Mouse (Mus musculus) mouse trophoblast stem cell (cell line): ENCODE data around the gene Ntsr2.

Experiments
- in situ Hi-C, 2 experiments: fragments of 300-500 bp; cut with MseI, MboI; formaldehyde crosslinking; loops; 2 replicates in 1 of 2; 3 replicates in 1 of 2; pipeline ENCODE4 v1.15.1; 2025

Ntsr2 gene

GRCm38 (mm10) chr12:16653332-16654093 lies at the start of gene Ntsr2:
Gene Ntsr2 (plus strand): TSS chr12:16653382.
- in situ Hi-C loops, result no loop called here

- in situ Hi-C loops, result no loop called here
Measured at GRCm38 (mm10) chr12:16605624-16606023, 47.6 kb upstream of the Ntsr2 start.

GRCm38 (mm10) chr12:16610936-16611335 lies 42.2 kb upstream of the Ntsr2 start, which contains the start of gene Lpin1:
Gene Lpin1 (minus strand): TSS chr12:16610966.
- in situ Hi-C loops, result no loop called here

- in situ Hi-C loops, result no loop called here
Measured at GRCm38 (mm10) chr12:16614556-16614955, 38.6 kb upstream of the Ntsr2 start.

- in situ Hi-C loops, result no loop called here
Measured at GRCm38 (mm10) chr12:16615738-16616137, 37.4 kb upstream of the Ntsr2 start.

- in situ Hi-C loops, result no loop called here
Measured at GRCm38 (mm10) chr12:16618512-16619274, 34.5 kb upstream of the Ntsr2 start.

- in situ Hi-C loops, result no loop called here
Measured at GRCm38 (mm10) chr12:16619453-16619852, 33.7 kb upstream of the Ntsr2 start.

- in situ Hi-C loops, result no loop called here
Measured at GRCm38 (mm10) chr12:16620230-16620629, 33.0 kb upstream of the Ntsr2 start.

GRCm38 (mm10) chr12:16630152-16630865 lies 22.9 kb upstream of the Ntsr2 start:
- in situ Hi-C loops, result no loop called here

- in situ Hi-C loops, result no loop called here
Measured at GRCm38 (mm10) chr12:16630866-16631185, 22.4 kb upstream of the Ntsr2 start.

GRCm38 (mm10) chr12:16631423-16631822 lies 21.8 kb upstream of the Ntsr2 start:
- in situ Hi-C loops, result no loop called here

GRCm38 (mm10) chr12:16633235-16633634 lies 19.9 kb upstream of the Ntsr2 start:
- in situ Hi-C loops, result no loop called here

- in situ Hi-C loops, result no loop called here
Measured at GRCm38 (mm10) chr12:16634075-16634813, 18.9 kb upstream of the Ntsr2 start.

- in situ Hi-C loops, result loop anchor here (5.0 kb wide), 2 partner anchors 64 to 69 kb away; no protein-coding TSS in a partner anchor
Measured at GRCm38 (mm10) chr12:16635816-16636215, 17.4 kb upstream of the Ntsr2 start.

- in situ Hi-C loops, result loop anchor here (5.0 kb wide), 2 partner anchors 67 to 72 kb away; no protein-coding TSS in a partner anchor
Measured at GRCm38 (mm10) chr12:16639078-16639771, 14.0 kb upstream of the Ntsr2 start.

- in situ Hi-C loops, result no loop called here
Measured at GRCm38 (mm10) chr12:16640075-16640474, 13.1 kb upstream of the Ntsr2 start.

- in situ Hi-C loops, result no loop called here
Measured at GRCm38 (mm10) chr12:16642000-16642399, 11.2 kb upstream of the Ntsr2 start.

- in situ Hi-C loops, result no loop called here
Measured at GRCm38 (mm10) chr12:16643508-16644345, 9.5 kb upstream of the Ntsr2 start.

- in situ Hi-C loops, result no loop called here
Measured at GRCm38 (mm10) chr12:16644698-16645097, 8.5 kb upstream of the Ntsr2 start.
